Mouse (Mus musculus): ENCODE data around the gene Vmp1.

The Vmp1 gene

GRCm38 (mm10) chr11:86599378-86600208 lies 84.0 kb downstream of the Vmp1 start:
- in situ Hi-C loops (cut with MboI): no loop called here

- in situ Hi-C loops (cut with MboI): no loop called here
These were observed 85.1 kb downstream of the Vmp1 start for GRCm38 (mm10) chr11:86598572-86598971.

- in situ Hi-C loops (cut with MboI): no loop called here
These were observed 85.5 kb downstream of the Vmp1 start for GRCm38 (mm10) chr11:86598154-86598553.

- in situ Hi-C loops (cut with MboI): no loop called here
These were observed 86.7 kb downstream of the Vmp1 start for GRCm38 (mm10) chr11:86596976-86597375.

GRCm38 (mm10) chr11:86596187-86596960 lies 87.3 kb downstream of the Vmp1 start:
- in situ Hi-C loops (cut with MboI): no loop called here

GRCm38 (mm10) chr11:86595366-86595765 lies 88.3 kb downstream of the Vmp1 start:
- in situ Hi-C loops (cut with MboI): no loop called here

GRCm38 (mm10) chr11:86594188-86594876 lies 89.3 kb downstream of the Vmp1 start:
- in situ Hi-C loops (cut with MboI): no loop called here

GRCm38 (mm10) chr11:86593443-86593842 lies 90.2 kb downstream of the Vmp1 start:
- in situ Hi-C loops (cut with MboI): no loop called here

GRCm38 (mm10) chr11:86592993-86593392 lies 90.6 kb downstream of the Vmp1 start:
- in situ Hi-C loops (cut with MboI): no loop called here

GRCm38 (mm10) chr11:86591931-86592616 lies 91.6 kb downstream of the Vmp1 start:
- in situ Hi-C loops (cut with MboI): no loop called here

GRCm38 (mm10) chr11:86591301-86591845 lies 92.3 kb downstream of the Vmp1 start:
- in situ Hi-C loops (cut with MboI): no loop called here

- in situ Hi-C loops (cut with MboI): no loop called here
These were observed 93.1 kb downstream of the Vmp1 start for GRCm38 (mm10) chr11:86590579-86590978.

GRCm38 (mm10) chr11:86590066-86590465 lies 93.6 kb downstream of the Vmp1 start:
- in situ Hi-C loops (cut with MboI): no loop called here

- in situ Hi-C loops (cut with MboI): no loop called here
These were observed 94.9 kb downstream of the Vmp1 start for GRCm38 (mm10) chr11:86588583-86589298.

- in situ Hi-C loops (cut with MboI): no loop called here
These were observed 95.8 kb downstream of the Vmp1 start for GRCm38 (mm10) chr11:86587830-86588229.

GRCm38 (mm10) chr11:86586868-86587792 lies 96.5 kb downstream of the Vmp1 start:
- in situ Hi-C loops (cut with MboI): no loop called here

GRCm38 (mm10) chr11:86586177-86586867 lies 97.3 kb downstream of the Vmp1 start:
- in situ Hi-C loops (cut with MboI): no loop called here

GRCm38 (mm10) chr11:86585598-86585984 lies 98.0 kb downstream of the Vmp1 start:
- in situ Hi-C loops (cut with MboI): no loop called here

All from mature B cell (primary cell).